Mouse (Mus musculus): ENCODE measurements at regions not wholly inside any gene's neighbourhood (a gene's known extent, or its start where the extent isn't known, plus 50 kb on each side); places are given as distances from the start of the nearest gene placed in this dataset.

- Histone ChIP-seq H3K4me1 (ENCODE audit: control insufficient read depth, insufficient read depth, low read length) (no peaks in the 10 kb centered on the region), H3K4me3 (ENCODE audit: insufficient read depth, low read length) (no peak overlapping the region), H3K27ac (ENCODE audit: insufficient read depth, low read length) (peak overlapping the region; percentile 14; the same call in 1 of the 2 replicates)
- no peak for TF ChIP-seq CTCF (IDR thresholded peaks at IDR 0.05; ENCODE audit: borderline replicate concordance, insufficient read depth, low read length)
- no peak for TF ChIP-seq POLR2A (IDR thresholded peaks at IDR 0.05; ENCODE audit: low read depth, low read length)
These were observed 72.0 kb upstream of the Fam216b start for GRCm38 (mm10) chr14:78160819-78161218.

GRCm38 (mm10) chr14:78159567-78159966 lies 70.8 kb upstream of the Fam216b start:
- TF ChIP-seq POLR2A (IDR thresholded peaks at IDR 0.05; ENCODE audit: low read depth, low read length) = no peak
- TF ChIP-seq CTCF (IDR thresholded peaks at IDR 0.05; ENCODE audit: borderline replicate concordance, insufficient read depth, low read length) = no peak
- no peak overlapping the region for H3K27ac ChIP-seq (ENCODE audit: insufficient read depth, low read length)
- H3K4me3 ChIP-seq (ENCODE audit: insufficient read depth, low read length) = no peak overlapping the region
- H3K4me1 ChIP-seq (ENCODE audit: control insufficient read depth, insufficient read depth, low read length) = no peaks in the 10 kb centered on the region

GRCm38 (mm10) chr14:78157660-78158059 lies 68.9 kb upstream of the Fam216b start:
- Histone ChIP-seq H3K4me3 (ENCODE audit: insufficient read depth, low read length) (no peak overlapping the region), H3K4me1 (ENCODE audit: control insufficient read depth, insufficient read depth, low read length) (no peaks in the 10 kb centered on the region), H3K27ac (ENCODE audit: insufficient read depth, low read length) (no peak overlapping the region)
- no peak for TF ChIP-seq CTCF (IDR thresholded peaks at IDR 0.05; ENCODE audit: borderline replicate concordance, insufficient read depth, low read length)
- TF ChIP-seq POLR2A (IDR thresholded peaks at IDR 0.05; ENCODE audit: low read depth, low read length) = no peak

GRCm38 (mm10) chr14:78148851-78149250 lies 60.0 kb upstream of the Fam216b start:
- Histone ChIP-seq H3K4me1 (ENCODE audit: control insufficient read depth, insufficient read depth, low read length) (no peaks in the 10 kb centered on the region), H3K4me3 (ENCODE audit: insufficient read depth, low read length) (no peak overlapping the region), H3K27ac (ENCODE audit: insufficient read depth, low read length) (no peak overlapping the region)
- TF ChIP-seq POLR2A (IDR thresholded peaks at IDR 0.05; ENCODE audit: low read depth, low read length) = no peak
- no peak for TF ChIP-seq CTCF (IDR thresholded peaks at IDR 0.05; ENCODE audit: borderline replicate concordance, insufficient read depth, low read length)

GRCm38 (mm10) chr14:78143751-78144150 lies 54.9 kb upstream of the Fam216b start:
- Histone ChIP-seq H3K4me3 (ENCODE audit: insufficient read depth, low read length) (no peak overlapping the region), H3K4me1 (ENCODE audit: control insufficient read depth, insufficient read depth, low read length) (no peaks in the 10 kb centered on the region), H3K27ac (ENCODE audit: insufficient read depth, low read length) (no peak overlapping the region)
- no peak for TF ChIP-seq POLR2A (IDR thresholded peaks at IDR 0.05; ENCODE audit: low read depth, low read length)

Measured in embryonic fibroblast, embryonic 13.5 days (primary cell).